8 mouse cellular contexts compared by ENCODE assay signal in the genomic region with DNA sequence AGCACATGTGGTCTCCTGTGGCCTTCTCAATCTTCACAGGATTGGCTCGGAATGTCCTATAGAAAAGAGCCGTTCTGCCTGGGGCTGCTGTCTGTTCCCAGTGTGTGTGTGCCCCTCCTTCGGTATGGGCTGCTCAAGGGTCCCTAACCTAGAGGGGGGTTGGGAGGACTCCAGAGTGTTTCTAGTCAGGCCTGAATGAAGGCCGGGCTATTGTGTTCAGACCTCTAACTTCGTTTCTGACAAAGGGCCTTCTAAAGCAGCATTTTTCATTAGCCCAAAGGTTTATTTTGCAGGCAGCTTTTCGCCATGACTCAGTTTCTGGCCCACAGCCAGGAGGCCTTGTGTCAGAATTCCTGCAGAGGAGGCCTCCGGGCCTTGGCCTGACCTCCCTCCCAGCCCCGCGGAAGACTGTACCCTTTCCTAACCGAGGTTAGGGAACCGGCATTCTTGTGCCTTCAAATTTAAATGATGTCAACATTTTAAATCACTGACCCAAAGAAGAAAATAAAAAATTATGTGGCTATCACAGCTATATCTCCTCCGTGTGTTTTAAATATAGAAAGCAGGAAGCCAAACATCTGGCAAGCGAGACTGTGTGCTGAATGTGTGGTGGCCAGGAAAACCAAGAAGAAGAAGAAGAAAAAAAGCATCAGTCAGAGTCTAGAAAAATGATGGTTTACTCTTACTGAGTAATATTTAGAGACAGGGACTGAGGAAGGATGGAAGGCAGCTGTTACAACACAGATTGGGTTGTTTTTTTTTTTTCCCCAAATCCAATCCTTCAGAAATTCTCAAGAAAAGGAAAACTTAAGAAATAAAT. TPM values are rescaled to one million over a fixed set of nuclear protein-coding genes. Genes with fewer than 3 reads are reported as not detected.
DNase-seq lines count a peak whose midpoint lies in the region; ATAC-seq lines count a peak whose summit lies in the region.

No protein-coding gene starts in this region.

- no peaks in the 10 kb centered on the region for H3K9me3 ChIP-seq in embryonic facial prominence, embryonic 13.5 days
- H3K9me3 ChIP-seq in limb, embryonic 10.5 days (replicated peaks): no peaks in the 10 kb centered on the region
- no peaks in the 10 kb centered on the region for H3K9me3 ChIP-seq in midbrain, embryonic 13.5 days
- H3K9me3 ChIP-seq in stomach, embryonic 15.5 days: no peaks in the 10 kb centered on the region

- peak overlapping the region; percentile 44 for H3K9ac ChIP-seq in embryonic facial prominence, embryonic 13.5 days
- H3K9ac ChIP-seq in midbrain, embryonic 13.5 days (replicated peaks): 0 out of 2 replicates have a peak overlapping the region, but pooled peaks have one; percentile 20
- no peak overlapping the region for H3K9ac ChIP-seq in stomach, embryonic 15.5 days

- 10% methylated on average over 13 of the region's 13 CpGs for WGBS in embryonic facial prominence, embryonic 13.5 days
- WGBS in limb, embryonic 10.5 days: 74% methylated on average over 13 of the region's 13 CpGs
- 28% methylated on average over 13 of the region's 13 CpGs for WGBS in midbrain, embryonic 13.5 days
- WGBS in stomach, embryonic 15.5 days: 10% methylated on average over 13 of the region's 13 CpGs

- H3K36me3 ChIP-seq in embryonic facial prominence, embryonic 13.5 days: no peaks in the 10 kb centered on the region
- H3K36me3 ChIP-seq in limb, embryonic 10.5 days: no peaks in the 10 kb centered on the region
- H3K36me3 ChIP-seq in midbrain, embryonic 13.5 days: no peaks in the 10 kb centered on the region
- no peaks in the 10 kb centered on the region for H3K36me3 ChIP-seq in stomach, embryonic 15.5 days

- peak; percentile 98 for DNase-seq in adrenal gland, postnatal 25 days
- peak; percentile 93 for DNase-seq in heart, adult 8-10 months (ENCODE audit: low spot score)
- DNase-seq in kidney, adult 8-10 months: peak; percentile 90 to 92
- peak; percentile 45 for DNase-seq in limb, embryonic 10.5 days (ENCODE audit: low spot score)
- no peak for DNase-seq in natural killer cell, adult 2 months (ENCODE audit: low spot score in 2 of 2)

- H3K27ac ChIP-seq in embryonic facial prominence, embryonic 13.5 days: peak overlapping the region; percentile 90
- H3K27ac ChIP-seq in limb, embryonic 10.5 days: peak overlapping the region; percentile 69
- H3K27ac ChIP-seq in midbrain, embryonic 13.5 days: peak overlapping the region; percentile 54
- peak overlapping the region; percentile 96 for H3K27ac ChIP-seq in stomach, embryonic 15.5 days

- no peak overlapping the region; the same call in 1 of the 2 replicates for H3K4me2 ChIP-seq in embryonic facial prominence, embryonic 13.5 days
- no peak overlapping the region for H3K4me2 ChIP-seq in midbrain, embryonic 13.5 days (replicated peaks)
- peak overlapping the region; percentile 37 for H3K4me2 ChIP-seq in stomach, embryonic 15.5 days

- H3K27me3 ChIP-seq in embryonic facial prominence, embryonic 13.5 days: no peaks in the 10 kb centered on the region
- no peaks in the 10 kb centered on the region for H3K27me3 ChIP-seq in limb, embryonic 10.5 days (ENCODE audit: low read depth, poor library complexity, severe bottlenecking)
- H3K27me3 ChIP-seq in midbrain, embryonic 13.5 days: no peaks in the 10 kb centered on the region
- no peaks in the 10 kb centered on the region for H3K27me3 ChIP-seq in stomach, embryonic 15.5 days (replicated peaks)

- peak; percentile 56; the same call in 1 of the 2 replicates for ATAC-seq in embryonic facial prominence, embryonic 13.5 days (ENCODE audit: insufficient number of reproducible peaks, insufficient read depth, low FRiP score, low TSS enrichment, low read depth)
- peak; percentile 82 for ATAC-seq in midbrain, embryonic 13.5 days
- ATAC-seq in stomach, embryonic 15.5 days (ENCODE audit: insufficient read depth, low FRiP score, low read depth): peak; percentile 79; the same call in 1 of the 2 replicates

- H3K4me3 ChIP-seq in embryonic facial prominence, embryonic 13.5 days: no peak overlapping the region
- H3K4me3 ChIP-seq in limb, embryonic 10.5 days: no peak overlapping the region
- H3K4me3 ChIP-seq in midbrain, embryonic 13.5 days (replicated peaks): no peak overlapping the region
- H3K4me3 ChIP-seq in stomach, embryonic 15.5 days (replicated peaks): no peak overlapping the region

- H3K4me1 ChIP-seq in embryonic facial prominence, embryonic 13.5 days: peaks cover 8% of the 10 kb centered on the region
- peaks cover 6% of the 10 kb centered on the region for H3K4me1 ChIP-seq in limb, embryonic 10.5 days
- peaks cover 7% of the 10 kb centered on the region; the same call in 1 of the 2 replicates for H3K4me1 ChIP-seq in midbrain, embryonic 13.5 days (replicated peaks)
- H3K4me1 ChIP-seq in stomach, embryonic 15.5 days: peaks cover 7% of the 10 kb centered on the region; the same call in 1 of the 2 replicates

RNA-seq across cellular contexts. Expression of gene A830005F24Rik, which starts 53.0 kb away (rescaled TPM):
- total RNA-seq in adrenal gland, postnatal 25 days (2021): not detected in 2 replicates
- polyA plus RNA-seq in embryonic facial prominence, embryonic 13.5 days (2015; fragmentation: Nextera tagmentation; extraction: Ambion mirVana): 2.7 and 3.3 TPM in 2 replicates
- total RNA-seq in heart, adult 8-10 months (2022): not detected
- polyA plus RNA-seq in limb, embryonic 10.5 days (2016; fragmentation: Nextera tagmentation; extraction: Ambion mirVana): 2.4 TPM in 2 replicates
- 2.8 and 4.1 TPM in 2 replicates for polyA plus RNA-seq in midbrain, embryonic 13.5 days (2015; fragmentation: Nextera tagmentation; extraction: Ambion mirVana)
- 0.51 and 0.86 TPM in 2 replicates for polyA plus RNA-seq in stomach, embryonic 15.5 days (2015; fragmentation: Nextera tagmentation; extraction: Ambion mirVana)

RNA-seq across cellular contexts. Expression of gene Zfp169, which starts 53.1 kb away (rescaled TPM):
- 9.4 and 12.2 TPM in 2 replicates for total RNA-seq in adrenal gland, postnatal 25 days (2021)
- 5.3 and 6.0 TPM in 2 replicates for polyA plus RNA-seq in embryonic facial prominence, embryonic 13.5 days (2015; fragmentation: Nextera tagmentation; extraction: Ambion mirVana)
- 1 to 10 TPM; 3.8 to 7.6 (median 5.4) TPM for total RNA-seq in heart, adult 8-10 months (2022)
- polyA plus RNA-seq in limb, embryonic 10.5 days (2016; fragmentation: Nextera tagmentation; extraction: Ambion mirVana): 3.3 and 5.1 TPM in 2 replicates
- 4.9 and 5.2 TPM in 2 replicates for polyA plus RNA-seq in midbrain, embryonic 13.5 days (2015; fragmentation: Nextera tagmentation; extraction: Ambion mirVana)
- polyA plus RNA-seq in stomach, embryonic 15.5 days (2015; fragmentation: Nextera tagmentation; extraction: Ambion mirVana): 3.2 and 4.0 TPM in 2 replicates

RNA-seq across cellular contexts. Expression of gene Ptpdc1, which starts 59.1 kb away (rescaled TPM):
- 5.5 and 11.3 TPM in 2 replicates for total RNA-seq in adrenal gland, postnatal 25 days (2021)
- 21.2 and 27.2 TPM in 2 replicates for polyA plus RNA-seq in embryonic facial prominence, embryonic 13.5 days (2015; fragmentation: Nextera tagmentation; extraction: Ambion mirVana)
- 1 to 10 TPM; 4.7 to 5.9 (median 5.7) TPM for total RNA-seq in heart, adult 8-10 months (2022)
- polyA plus RNA-seq in limb, embryonic 10.5 days (2016; fragmentation: Nextera tagmentation; extraction: Ambion mirVana): 6.0 and 10.9 TPM in 2 replicates
- 16.1 and 16.5 TPM in 2 replicates for polyA plus RNA-seq in midbrain, embryonic 13.5 days (2015; fragmentation: Nextera tagmentation; extraction: Ambion mirVana)
- polyA plus RNA-seq in stomach, embryonic 15.5 days (2015; fragmentation: Nextera tagmentation; extraction: Ambion mirVana): 8.2 and 9.1 TPM in 2 replicates

Comparison
In these comparisons a context has a peak if more than half of its experiments do, and no peak if none do; other contexts are left out.
1. DNase-seq: peak in adrenal gland, postnatal 25 days (single experiment), heart, adult 8-10 months (single experiment), kidney, adult 8-10 months (2 of 2) and limb, embryonic 10.5 days (single experiment); none in natural killer cell, adult 2 months (0 of 2).
2. Peak in every context shown above with its lines, with median percentiles within 50 percentile points of each other: ATAC-seq and H3K27ac ChIP-seq.